Mouse (Mus musculus) ES-Bruce4 (cell line): ENCODE data around the gene Gm17409. TPM values are rescaled to one million over a fixed set of nuclear protein-coding genes. Genes with fewer than 3 reads are reported as not detected.

Experiments used
- H3K27ac ChIP-seq: 2 replicates; pipeline ENCODE4 v1.5.1; 2012; ENCODE audit warnings: low read length, inconsistent platforms; ENCODE audit not compliant: insufficient read depth
- H3K27me3 ChIP-seq: 2 replicates; pipeline ENCODE4 v1.6.1; 2012; ENCODE audit warnings: mild to moderate bottlenecking, low read length, inconsistent platforms; ENCODE audit not compliant: control insufficient read depth, poor library complexity, insufficient read depth, severe bottlenecking
- H3K36me3 ChIP-seq: 2 replicates; pipeline ENCODE4 v1.6.1; 2012; ENCODE audit warnings: inconsistent platforms, mild to moderate bottlenecking, low read length, moderate library complexity; ENCODE audit not compliant: control insufficient read depth, poor library complexity, insufficient read depth, severe bottlenecking
- H3K4me1 ChIP-seq: one replicate; pipeline ENCODE4 v1.8.1; 2011; ENCODE audit warnings: low read length; ENCODE audit not compliant: control insufficient read depth, insufficient read depth
- H3K4me3 ChIP-seq: 2 replicates; pipeline ENCODE4 v1.5.1; 2011; ENCODE audit warnings: low read depth, mild to moderate bottlenecking, low read length
- H3K9ac ChIP-seq: 2 replicates; pipeline ENCODE4 v1.6.1; 2012; ENCODE audit warnings: low read depth, mild to moderate bottlenecking, inconsistent platforms; ENCODE audit not compliant: poor library complexity, severe bottlenecking
- H3K9me3 ChIP-seq: replicated peaks from 2 replicates; pipeline ENCODE4 v1.6.1; 2012; ENCODE audit warnings: mild to moderate bottlenecking, low read length, inconsistent platforms; ENCODE audit not compliant: control insufficient read depth, poor library complexity, insufficient read depth, severe bottlenecking
- CTCF ChIP-seq: IDR thresholded peaks from one replicate; pipeline ENCODE4 v1.8.1; 2011; ENCODE audit warnings: low read depth, low read length
- EP300 ChIP-seq: IDR thresholded peaks from 2 replicates; pipeline ENCODE4 v1.6.1; 2011; ENCODE audit warnings: low read depth, low read length; ENCODE audit not compliant: insufficient read depth
- POLR2A ChIP-seq: IDR thresholded peaks from one replicate; pipeline ENCODE4 v1.8.1; 2011; ENCODE audit warnings: low read length; ENCODE audit not compliant: insufficient read depth
- polyA plus RNA-seq: library from polyadenylated mRNA; stranded (reverse); fragments of >200 nt; gene quantifications from 2 replicates; pipeline ENCODE4 v1.2.4, GENCODE M21; 2011; ENCODE audit warnings: low read depth; ENCODE audit not compliant: missing spikeins, insufficient read depth, insufficient read length

Gene Gm17409
- polyA plus RNA-seq, 1 experiment, result not detected

DNA sequence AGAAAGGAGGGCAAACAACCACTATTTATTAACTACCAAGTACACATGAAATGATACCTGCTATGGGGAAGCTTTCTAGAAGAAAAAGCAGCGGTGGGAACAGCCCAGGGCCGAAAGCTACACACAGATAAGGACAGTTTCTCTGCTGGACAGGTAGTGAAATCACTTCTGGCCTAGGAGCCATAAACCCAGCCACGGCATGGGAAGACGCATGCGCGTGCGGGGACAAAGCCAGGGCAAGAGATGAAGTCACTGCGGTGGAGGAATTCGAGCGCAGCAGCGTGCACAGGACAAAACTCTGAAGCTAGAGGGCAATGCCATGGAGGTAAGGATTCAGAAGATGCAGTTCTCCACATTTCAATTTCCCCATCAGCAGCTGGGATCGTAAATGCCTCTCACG lies 34.4 kb upstream of the Gm17409 start:
- H3K4me3 ChIP-seq, result no peak overlapping the region
- TF ChIP-seq CTCF (no peak), EP300 (no peak), POLR2A (no peak)

GRCm38 (mm10) chr2:58436911-58437310 lies 33.0 kb upstream of the Gm17409 start:
- Histone ChIP-seq H3K27me3 (no peaks in the 10 kb centered on the region), H3K4me3 (no peak overlapping the region), H3K4me1 (no peaks in the 10 kb centered on the region), H3K9ac (no peak overlapping the region), H3K36me3 (no peaks in the 10 kb centered on the region), H3K9me3 (no peaks in the 10 kb centered on the region), H3K27ac (no peak overlapping the region)
- no peak for TF ChIP-seq CTCF
- TF ChIP-seq POLR2A, result no peak
- TF ChIP-seq EP300, result no peak

More for the DNA sequence above, 34.4 kb upstream of the Gm17409 start:
- H3K9ac ChIP-seq, result no peak overlapping the region
- no peaks in the 10 kb centered on the region for H3K27me3 ChIP-seq
- H3K36me3 ChIP-seq, result no peaks in the 10 kb centered on the region
- no peak overlapping the region for H3K27ac ChIP-seq
- no peaks in the 10 kb centered on the region for H3K4me1 ChIP-seq
- H3K9me3 ChIP-seq, result no peaks in the 10 kb centered on the region

DNA sequence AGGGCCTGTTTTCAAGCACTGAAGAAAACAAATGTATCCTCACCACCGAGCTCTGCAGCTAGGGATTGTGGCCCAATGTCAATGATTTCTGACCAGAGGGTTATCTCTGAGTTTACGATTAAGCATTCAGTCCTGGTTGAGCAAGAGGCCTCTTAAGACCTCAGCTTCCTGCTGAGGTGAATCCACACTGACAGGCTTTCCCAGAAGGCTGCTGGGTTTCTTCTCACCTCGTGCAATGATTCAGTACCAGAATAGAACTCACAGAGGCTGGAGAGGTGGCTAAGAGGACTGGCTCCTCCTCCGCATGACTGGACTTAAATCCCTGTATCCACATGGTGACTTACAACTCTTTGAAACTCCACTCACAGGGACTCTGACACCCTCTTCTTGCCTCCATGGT lies 26.8 kb upstream of the Gm17409 start:
- H3K9ac ChIP-seq, result no peak overlapping the region
- no peaks in the 10 kb centered on the region for H3K9me3 ChIP-seq
- no peaks in the 10 kb centered on the region for H3K27me3 ChIP-seq
- TF ChIP-seq POLR2A (no peak), CTCF (no peak), EP300 (no peak)
- H3K36me3 ChIP-seq, result no peaks in the 10 kb centered on the region
- H3K4me3 ChIP-seq, result no peak overlapping the region
- H3K4me1 ChIP-seq, result no peaks in the 10 kb centered on the region
- H3K27ac ChIP-seq, result no peak overlapping the region

DNA sequence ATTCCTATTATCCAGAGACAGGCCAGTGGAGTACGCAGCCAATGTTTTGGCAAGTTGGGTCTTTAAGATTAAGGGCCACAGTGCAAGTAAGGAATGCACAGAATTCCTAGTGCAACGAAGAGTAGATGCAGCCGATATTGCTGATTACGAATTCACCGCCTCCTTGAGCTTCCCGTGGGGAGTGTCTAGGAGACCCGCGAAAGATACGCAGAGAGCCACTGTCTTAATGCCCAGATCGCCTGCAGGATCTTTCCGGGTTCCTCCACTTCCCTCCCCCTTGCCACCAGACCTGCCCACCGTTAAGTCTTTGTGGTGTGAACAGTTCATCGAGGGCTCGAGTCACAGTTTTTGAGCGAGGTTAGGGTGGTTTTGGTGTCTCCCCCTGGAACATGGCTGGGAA lies 22.9 kb upstream of the Gm17409 start:
- H3K9ac ChIP-seq, result no peak overlapping the region
- no peak overlapping the region for H3K4me3 ChIP-seq
- H3K9me3 ChIP-seq, result no peaks in the 10 kb centered on the region
- no peak overlapping the region for H3K27ac ChIP-seq
- H3K27me3 ChIP-seq, result no peaks in the 10 kb centered on the region
- H3K4me1 ChIP-seq, result no peaks in the 10 kb centered on the region
- no peaks in the 10 kb centered on the region for H3K36me3 ChIP-seq
- TF ChIP-seq EP300, result no peak
- no peak for TF ChIP-seq CTCF
- no peak for TF ChIP-seq POLR2A

DNA sequence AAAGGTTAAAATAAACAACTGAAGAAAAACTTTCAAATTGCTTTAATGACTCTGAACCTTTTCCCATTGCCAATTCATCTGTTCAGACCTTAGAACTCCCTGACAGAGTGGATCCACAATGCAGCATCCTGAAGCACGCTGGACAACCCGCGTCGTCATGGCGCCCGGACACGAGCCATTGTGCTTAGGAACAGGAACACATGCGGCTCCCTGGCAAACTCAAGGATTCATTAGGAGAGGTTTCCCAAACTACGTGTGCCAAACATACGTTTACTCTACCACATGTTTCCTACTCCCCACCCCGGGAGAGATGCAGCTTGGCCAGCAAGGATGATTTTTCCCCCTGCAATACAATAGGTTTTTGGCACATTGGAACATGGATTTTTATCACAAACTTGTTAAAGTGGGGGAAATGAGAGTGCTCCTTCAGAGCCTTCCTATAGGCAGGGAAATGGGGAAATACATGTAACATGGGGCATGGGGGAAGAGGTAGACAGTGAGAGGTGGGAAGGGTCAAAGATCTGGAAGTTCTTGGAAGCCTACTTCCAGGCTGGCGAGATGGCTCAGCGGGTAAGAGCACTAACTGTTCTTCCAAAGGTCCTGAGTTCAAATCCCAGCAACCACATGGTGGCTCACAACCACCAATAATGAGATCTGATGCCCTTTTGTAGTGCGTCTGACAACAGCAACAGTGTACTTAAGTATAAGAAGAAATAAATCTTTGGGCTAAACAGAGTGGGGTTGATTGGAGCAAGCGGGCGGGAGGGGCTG lies 15.6 kb upstream of the Gm17409 start:
- Histone ChIP-seq H3K36me3 (no peaks in the 10 kb centered on the region), H3K4me3 (no peak overlapping the region), H3K9me3 (no peaks in the 10 kb centered on the region), H3K27ac (no peak overlapping the region), H3K27me3 (no peaks in the 10 kb centered on the region), H3K4me1 (no peaks in the 10 kb centered on the region), H3K9ac (no peak overlapping the region)
- no peak for TF ChIP-seq POLR2A

DNA sequence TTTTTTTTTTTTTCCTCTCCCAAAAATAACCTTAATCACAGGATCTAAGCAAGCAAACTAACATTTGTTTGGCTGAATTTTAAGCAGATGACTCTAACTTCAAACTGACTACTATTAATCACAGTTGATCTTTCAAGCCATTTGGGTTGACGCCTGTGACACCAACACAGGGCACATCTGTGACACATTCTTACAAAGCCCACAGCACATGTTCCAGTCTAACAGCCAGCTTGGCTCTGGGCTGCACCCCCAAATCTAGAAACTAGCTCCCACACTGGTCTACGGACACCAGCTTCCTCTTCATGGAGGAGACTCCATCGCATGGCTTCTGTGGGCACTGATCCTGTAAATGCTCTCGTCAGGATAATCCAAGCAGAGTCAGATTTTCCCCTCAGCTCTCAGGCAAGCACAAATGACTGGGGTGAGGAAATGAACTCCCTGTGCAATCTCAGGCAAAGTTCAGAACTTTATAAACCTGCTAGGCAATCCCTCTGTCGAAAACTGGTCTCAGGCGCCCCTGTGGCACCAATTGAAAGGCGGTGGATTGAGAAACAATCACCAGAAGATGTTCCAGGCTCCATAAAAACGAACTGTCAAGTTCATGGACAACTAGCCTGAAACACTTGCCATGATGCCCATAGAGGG lies 13.0 kb upstream of the Gm17409 start:
- Histone ChIP-seq H3K36me3 (no peaks in the 10 kb centered on the region), H3K27ac (no peak overlapping the region)
- TF ChIP-seq EP300, result no peak
- no peak for TF ChIP-seq CTCF
- no peak for TF ChIP-seq POLR2A

More for the DNA sequence above, 13.0 kb upstream of the Gm17409 start:
- Histone ChIP-seq H3K27me3 (no peaks in the 10 kb centered on the region), H3K4me1 (no peaks in the 10 kb centered on the region), H3K4me3 (no peak overlapping the region), H3K9ac (no peak overlapping the region), H3K9me3 (no peaks in the 10 kb centered on the region)
